Comparison of ENCODE assay signal across 31 mouse cellular contexts in genomic region chr13:73653266-73653665, GRCm38 (mm10). TPM values are rescaled to one million over a fixed set of nuclear protein-coding genes. Genes with fewer than 3 reads are reported as not detected.
DNase-seq lines count a peak whose midpoint lies in the region; ATAC-seq and TF ChIP-seq lines count a peak whose summit lies in the region.
"Had no signal": no experiment of that assay in that cellular context is flagged by ENCODE, and none has a peak within 500 bp of the region (broad histone marks: within the 10 kb centered on the region; RNA-seq: fewer than 3 reads in every experiment).

No protein-coding gene starts in this region.

- H3K4me1 ChIP-seq in kidney, adult 2 months (ENCODE audit: control insufficient read depth, insufficient read depth, low read length): peaks cover 3% of the 10 kb centered on the region; the same call in 1 of the 2 replicates
- no peaks in the 10 kb centered on the region for H3K4me1 ChIP-seq in liver, adult 2 months (ENCODE audit: control insufficient read depth, insufficient read depth, low read length)
- no peaks in the 10 kb centered on the region for H3K4me1 ChIP-seq in liver, embryonic 12.5 days
- H3K4me1 ChIP-seq: embryonic facial prominence, embryonic 13.5 days; embryonic facial prominence, embryonic 15.5 days; forebrain, embryonic 10.5 days; forebrain, embryonic 12.5 days had no signal

- no peak overlapping the region for H3K4me2 ChIP-seq in liver, embryonic 12.5 days
- H3K4me2 ChIP-seq: embryonic facial prominence, embryonic 13.5 days; embryonic facial prominence, embryonic 15.5 days; forebrain, embryonic 12.5 days had no signal

- TF ChIP-seq POLR2A in kidney, adult 2 months (IDR thresholded peaks at IDR 0.05; ENCODE audit: low read depth, low read length): no peak
- TF ChIP-seq POLR2A in liver, adult 2 months (IDR thresholded peaks at IDR 0.05; ENCODE audit: extremely low read depth, insufficient read depth, low read length): no peak

- no peak for TF ChIP-seq CTCF in kidney, adult 2 months (conservative IDR thresholded peaks at IDR 0.05; ENCODE audit: insufficient read depth, insufficient read length, low read depth, low read length)
- no peak for TF ChIP-seq CTCF in liver, adult 2 months (IDR thresholded peaks at IDR 0.05; ENCODE audit: low read depth, low read length)

- 55% methylated on average over 3 of the region's 3 CpGs for WGBS in kidney, adult 2 months
- WGBS in liver, adult 2 months: 33% methylated on average over 3 of the region's 3 CpGs
- 62% methylated on average over 3 of the region's 3 CpGs for WGBS in liver, embryonic 12.5 days (ENCODE audit: insufficient replicate concordance)

- no peak overlapping the region for H3K27ac ChIP-seq in kidney, adult 2 months (ENCODE audit: insufficient read depth, low read depth, low read length)
- no peak overlapping the region for H3K27ac ChIP-seq in liver, adult 2 months (replicated peaks; ENCODE audit: insufficient read depth, low read depth, low read length)
- H3K27ac ChIP-seq in liver, embryonic 12.5 days: no peak overlapping the region
- H3K27ac ChIP-seq: embryonic facial prominence, embryonic 13.5 days; embryonic facial prominence, embryonic 15.5 days; forebrain, embryonic 10.5 days; forebrain, embryonic 12.5 days had no signal

- H3K9me3 ChIP-seq in liver, embryonic 12.5 days (replicated peaks): no peaks in the 10 kb centered on the region
- H3K9me3 ChIP-seq: embryonic facial prominence, embryonic 13.5 days; embryonic facial prominence, embryonic 15.5 days; forebrain, embryonic 10.5 days; forebrain, embryonic 12.5 days; G1E had no signal

- no peak for ATAC-seq in liver, embryonic 12.5 days
- ATAC-seq: CD4-positive, CD25-positive, alpha-beta regulatory T cell, adult 4 months; forebrain, embryonic 14.5 days; forebrain, embryonic 16.5 days; Patski had no signal

- H3K79me2 ChIP-seq in liver, adult 2 months (ENCODE audit: control insufficient read depth, insufficient read depth, low read length): no peaks in the 10 kb centered on the region

- H3K4me3 ChIP-seq in kidney, adult 2 months (ENCODE audit: insufficient read depth, low read depth, low read length): no peak overlapping the region
- H3K4me3 ChIP-seq in liver, adult 2 months (ENCODE audit: insufficient read depth, low read depth, low read length): no peak overlapping the region
- no peak overlapping the region for H3K4me3 ChIP-seq in liver, embryonic 12.5 days
- H3K4me3 ChIP-seq: embryonic facial prominence, embryonic 13.5 days; embryonic facial prominence, embryonic 15.5 days; erythroblast, embryonic 14.5 days; forebrain, embryonic 10.5 days; forebrain, embryonic 12.5 days had no signal

- no peaks in the 10 kb centered on the region for H3K27me3 ChIP-seq in kidney, adult 2 months (replicated peaks; ENCODE audit: control insufficient read depth, insufficient read depth, low read length)
- no peaks in the 10 kb centered on the region for H3K27me3 ChIP-seq in liver, adult 2 months (ENCODE audit: control insufficient read depth, insufficient read depth, low read length)
- 0 out of 2 replicates have a peak, but pooled peaks cover 3% of the 10 kb centered on the region for H3K27me3 ChIP-seq in liver, embryonic 12.5 days (replicated peaks)
- H3K27me3 ChIP-seq: embryonic facial prominence, embryonic 13.5 days; embryonic facial prominence, embryonic 15.5 days; Patski had no signal

- no peaks in the 10 kb centered on the region for H3K36me3 ChIP-seq in kidney, adult 2 months (ENCODE audit: control insufficient read depth, insufficient read depth, low read length)
- H3K36me3 ChIP-seq in liver, adult 2 months (ENCODE audit: control insufficient read depth, insufficient read depth, low read length): no peaks in the 10 kb centered on the region
- H3K36me3 ChIP-seq in liver, embryonic 12.5 days: peaks cover 5% of the 10 kb centered on the region; the same call in 1 of the 2 replicates
- H3K36me3 ChIP-seq: G1E had no signal

- H3K9ac ChIP-seq in liver, adult 2 months (ENCODE audit: low read depth, low read length): no peak overlapping the region
- H3K9ac ChIP-seq in liver, embryonic 12.5 days: no peak overlapping the region
- H3K9ac ChIP-seq: embryonic facial prominence, embryonic 13.5 days; embryonic facial prominence, embryonic 15.5 days; forebrain, embryonic 12.5 days had no signal

- peak; percentile 20 for DNase-seq in adrenal gland, postnatal 10 days
- DNase-seq in adrenal gland, postnatal 36 days: no peak
- DNase-seq in kidney, adult 2 months: peak; percentile 67
- DNase-seq in kidney, postnatal 4 days: no peak
- DNase-seq in liver, adult 2 months (ENCODE audit: extremely low read depth, low read depth, low spot score): peak; percentile 72
- peak; percentile 14 for DNase-seq in ZHBTc4 (ENCODE audit: low read depth, low spot score)
- DNase-seq: adrenal gland, adult 2 months; adrenal gland, postnatal 14 days; B cell, adult 2 months; cerebellum, adult 11 months; cerebellum, adult 18-20 months; cerebellum, adult 8-10 months; cerebellum, adult 9-11 months; cerebellum, postnatal 14 days; cerebellum, postnatal 36 days; embryo, embryonic 11 days had no signal

RNA-seq across cellular contexts. Expression of gene Slc6a18, which starts 24.6 kb away (rescaled TPM):
- not detected for total RNA-seq in adrenal gland, postnatal 10 days (2021)
- total RNA-seq in adrenal gland, postnatal 36 days (2021): not detected
- polyA plus RNA-seq in kidney, adult 2 months (2012; rRNA removed): 438 and 863 TPM in 2 replicates
- not detected in 2 replicates for total RNA-seq in liver, adult 2 months (2014; rRNA removed)
- polyA plus RNA-seq in liver, adult 2 months (2012; rRNA removed): 0.15 TPM in 1 of 2 replicates, not detected in the other
- polyA plus RNA-seq in liver, embryonic 12.5 days (2016; fragmentation: Nextera tagmentation; extraction: Ambion mirVana): not detected in 2 replicates
- total RNA-seq: adrenal gland, adult 2 months; adrenal gland, postnatal 14 days; CH12.LX; common myeloid progenitor, adult 5-6 weeks had no signal
- polyA plus RNA-seq: adrenal gland, adult 2 months; brain, embryonic 14.5 days; CD4-positive, CD25-positive, alpha-beta regulatory T cell, adult 4 months; embryonic facial prominence, embryonic 11.5 days; embryonic facial prominence, embryonic 13.5 days; embryonic facial prominence, embryonic 15.5 days; erythroblast, embryonic 14.5 days; forebrain, embryonic 10.5 days; forebrain, embryonic 12.5 days; forebrain, embryonic 14.5 days; forebrain, embryonic 16.5 days; G1E had no signal

RNA-seq across cellular contexts. Expression of gene Tert, which starts 26.6 kb away (rescaled TPM):
- total RNA-seq in adrenal gland, postnatal 10 days (2021): 1 to 10 TPM; 3.2 to 7.8 TPM
- 1 to 10 TPM; 4.6 to 7.1 TPM for total RNA-seq in adrenal gland, postnatal 36 days (2021)
- 6.4 and 7.4 TPM in 2 replicates for polyA plus RNA-seq in kidney, adult 2 months (2012; rRNA removed)
- 7.0 and 8.5 TPM in 2 replicates for total RNA-seq in liver, adult 2 months (2014; rRNA removed)
- polyA plus RNA-seq in liver, adult 2 months (2012; rRNA removed): 13.1 and 16.5 TPM in 2 replicates
- 1.3 and 1.4 TPM in 2 replicates for polyA plus RNA-seq in liver, embryonic 12.5 days (2016; fragmentation: Nextera tagmentation; extraction: Ambion mirVana)
- polyA plus RNA-seq: erythroblast, embryonic 14.5 days; G1E had no signal

RNA-seq across cellular contexts. Expression of gene Clptm1l, which starts 49.5 kb away (rescaled TPM):
- total RNA-seq in adrenal gland, postnatal 10 days (2021): 100 to 1,000 TPM; 110 to 111 TPM
- total RNA-seq in adrenal gland, postnatal 36 days (2021): 100 to 1,000 TPM; 156 to 171 TPM
- polyA plus RNA-seq in kidney, adult 2 months (2012; rRNA removed): 174 and 185 TPM in 2 replicates
- 95.1 and 108 TPM in 2 replicates for total RNA-seq in liver, adult 2 months (2014; rRNA removed)
- 116 and 138 TPM in 2 replicates for polyA plus RNA-seq in liver, adult 2 months (2012; rRNA removed)
- 116 and 124 TPM in 2 replicates for polyA plus RNA-seq in liver, embryonic 12.5 days (2016; fragmentation: Nextera tagmentation; extraction: Ambion mirVana)

RNA-seq across cellular contexts. Expression of gene Slc6a19, which starts 51.4 kb away (rescaled TPM):
- under 1 TPM; 0.79 to 0.84 TPM for total RNA-seq in adrenal gland, postnatal 10 days (2021)
- under 1 TPM; 0.20 to 0.26 TPM for total RNA-seq in adrenal gland, postnatal 36 days (2021)
- 884 and 1,011 TPM in 2 replicates for polyA plus RNA-seq in kidney, adult 2 months (2012; rRNA removed)
- 0.13 and 0.28 TPM in 2 replicates for total RNA-seq in liver, adult 2 months (2014; rRNA removed)
- 0.31 and 0.33 TPM in 2 replicates for polyA plus RNA-seq in liver, adult 2 months (2012; rRNA removed)
- polyA plus RNA-seq in liver, embryonic 12.5 days (2016; fragmentation: Nextera tagmentation; extraction: Ambion mirVana): 0.45 and 0.47 TPM in 2 replicates
- polyA plus RNA-seq: CD4-positive, CD25-positive, alpha-beta regulatory T cell, adult 4 months; embryonic facial prominence, embryonic 13.5 days; erythroblast, embryonic 14.5 days; G1E had no signal

Comparison
In these comparisons a context has a peak if more than half of its experiments do, and no peak if none do; other contexts are left out.
1. DNase-seq: peak in adrenal gland, postnatal 10 days (single experiment), kidney, adult 2 months (single experiment), liver, adult 2 months (single experiment) and ZHBTc4 (single experiment); none in adrenal gland, postnatal 36 days (0 of 2) and kidney, postnatal 4 days (0 of 2).